Mouse (Mus musculus) embryonic facial prominence, embryonic 10.5 days (tissue): ENCODE data around the gene Psmb7. TPM values are rescaled to one million over a fixed set of nuclear protein-coding genes. Genes with fewer than 3 reads are reported as not detected.

Experiments
- DNase-seq: peaks from one replicate; pipeline ENCODE4 v3.0.0-alpha.2; 2017; ENCODE audit warnings: low spot score
- H3K27ac ChIP-seq: fragments of 300-500 bp; sonication (generic); replicated peaks from 2 replicates; pipeline ENCODE4 v1.5.1; 2016; ENCODE audit warnings: mild to moderate bottlenecking
- H3K27me3 ChIP-seq: fragments of 300-500 bp; sonication (generic); replicated peaks from 2 replicates; pipeline ENCODE4 v1.6.1; 2016; ENCODE audit warnings: low read depth, mild to moderate bottlenecking; ENCODE audit not compliant: poor library complexity, severe bottlenecking
- H3K36me3 ChIP-seq: fragments of 300-500 bp; sonication (generic); replicated peaks from 2 replicates; pipeline ENCODE4 v1.6.1; 2016; ENCODE audit warnings: mild to moderate bottlenecking, moderate library complexity
- H3K4me1 ChIP-seq: fragments of 300-500 bp; sonication (generic); 2 replicates; pipeline ENCODE4 v1.6.1; 2016
- H3K4me3 ChIP-seq: fragments of 300-500 bp; sonication (generic); 2 replicates; pipeline ENCODE4 v1.5.1; 2016; ENCODE audit warnings: mild to moderate bottlenecking, moderate library complexity
- H3K9me3 ChIP-seq: fragments of 300-500 bp; sonication (generic); 2 replicates; pipeline ENCODE4 v1.6.1; 2016; ENCODE audit warnings: mild to moderate bottlenecking
- WGBS: fragments of 180-500 bp; shearing (Covaris S2); methylation state at CpG from one replicate; pipeline ENCODE4 v1.1.7; 2016; 5-methylcytosine and 5-hydroxymethylcytosine counted together
- polyA plus RNA-seq: library from polyadenylated mRNA; unstranded; fragments of >200 nt; fragmentation: Nextera tagmentation; extraction: Ambion mirVana; gene quantifications from 2 replicates; pipeline ENCODE4 v1.2.1, GENCODE M21; 2016

The Psmb7 gene
- polyA plus RNA-seq, 1 experiment from 2014 or later: 331 TPM

DNA sequence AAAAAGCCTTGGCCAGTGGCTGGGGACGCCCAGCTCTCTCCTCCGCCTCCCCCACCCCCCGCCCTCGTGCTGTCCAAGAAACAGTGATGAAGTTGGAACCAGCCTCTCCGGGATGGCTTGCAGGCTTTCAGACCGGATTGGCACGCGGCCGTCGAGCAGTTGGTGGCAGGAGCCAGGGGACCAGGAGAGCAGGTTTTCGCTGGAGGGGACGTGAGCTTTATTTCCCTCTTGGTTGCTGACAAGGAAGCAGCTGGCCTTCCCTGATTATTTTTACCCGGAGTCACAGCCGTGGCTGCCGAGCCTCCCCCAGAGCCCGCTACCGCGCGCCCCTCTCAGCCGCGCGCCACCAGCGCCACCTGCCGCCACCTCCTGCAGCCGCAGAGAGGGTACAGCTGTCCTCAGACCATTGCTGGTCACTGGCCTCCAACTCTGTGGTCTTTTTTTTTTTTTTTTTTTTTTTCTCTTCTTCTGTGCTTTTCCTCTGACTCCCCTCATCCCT is 14.5 kb upstream of the Psmb7 start:
- peak overlapping the region; percentile 56 for H3K4me3 ChIP-seq
- peaks cover 7% of the 10 kb centered on the region for H3K27me3 ChIP-seq
- peaks cover 8% of the 10 kb centered on the region; the same call in 1 of the 2 replicates for H3K4me1 ChIP-seq
- H3K27ac ChIP-seq: peak overlapping the region; percentile 68
- DNase-seq: peak; percentile 90
- no peaks in the 10 kb centered on the region for H3K36me3 ChIP-seq
- under 1% methylated on average over 25 of the region's 25 CpGs for WGBS
- no peaks in the 10 kb centered on the region for H3K9me3 ChIP-seq

DNA sequence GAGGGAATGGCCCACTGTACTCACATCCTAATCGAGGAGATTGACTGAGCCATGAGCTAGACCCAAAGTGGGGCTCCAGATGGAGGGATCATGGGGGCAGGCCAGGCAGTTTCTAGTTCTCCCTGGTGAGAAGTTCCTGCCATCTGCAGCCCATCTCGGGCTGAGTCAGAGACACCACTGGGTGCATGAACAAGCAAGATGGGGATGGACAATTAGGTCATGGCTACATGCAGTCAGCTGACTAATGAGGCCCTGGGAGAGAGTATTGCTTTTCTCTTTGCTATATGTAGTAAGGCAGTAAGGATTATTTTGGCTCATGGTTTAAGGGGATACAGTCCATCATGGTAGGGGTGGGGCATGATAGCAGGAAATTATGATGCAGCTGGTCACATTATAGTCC is 9.8 kb upstream of the Psmb7 start:
- Histone ChIP-seq H3K4me3 (no peak overlapping the region), H3K27ac (no peak overlapping the region), H3K9me3 (no peaks in the 10 kb centered on the region), H3K4me1 (peaks cover 12% of the 10 kb centered on the region), H3K36me3 (no peaks in the 10 kb centered on the region), H3K27me3 (peaks cover 10% of the 10 kb centered on the region)
- WGBS: 84% methylated on average over 2 of the region's 2 CpGs
- no peak for DNase-seq

DNA sequence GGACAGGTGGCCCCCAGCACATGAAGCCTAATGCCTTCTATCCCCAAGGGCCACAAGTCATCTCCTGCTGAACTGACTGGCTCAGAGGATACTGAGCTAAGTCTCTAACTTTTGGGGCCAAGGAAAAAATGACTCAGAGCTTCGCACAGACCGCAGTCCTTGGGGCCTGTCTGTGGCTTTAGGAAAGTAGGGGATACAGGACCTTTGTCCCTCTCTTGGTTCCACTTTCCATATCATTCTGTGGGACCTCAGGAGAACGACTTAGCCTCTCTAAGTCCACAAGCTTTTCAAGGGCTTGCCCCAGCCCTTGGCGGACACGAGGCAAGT is 9.4 kb upstream of the Psmb7 start:
- no peak for DNase-seq
- peaks cover 2% of the 10 kb centered on the region; the same call in 1 of the 2 replicates for H3K9me3 ChIP-seq
- WGBS: 88% methylated on average over 5 of the region's 5 CpGs

DNA sequence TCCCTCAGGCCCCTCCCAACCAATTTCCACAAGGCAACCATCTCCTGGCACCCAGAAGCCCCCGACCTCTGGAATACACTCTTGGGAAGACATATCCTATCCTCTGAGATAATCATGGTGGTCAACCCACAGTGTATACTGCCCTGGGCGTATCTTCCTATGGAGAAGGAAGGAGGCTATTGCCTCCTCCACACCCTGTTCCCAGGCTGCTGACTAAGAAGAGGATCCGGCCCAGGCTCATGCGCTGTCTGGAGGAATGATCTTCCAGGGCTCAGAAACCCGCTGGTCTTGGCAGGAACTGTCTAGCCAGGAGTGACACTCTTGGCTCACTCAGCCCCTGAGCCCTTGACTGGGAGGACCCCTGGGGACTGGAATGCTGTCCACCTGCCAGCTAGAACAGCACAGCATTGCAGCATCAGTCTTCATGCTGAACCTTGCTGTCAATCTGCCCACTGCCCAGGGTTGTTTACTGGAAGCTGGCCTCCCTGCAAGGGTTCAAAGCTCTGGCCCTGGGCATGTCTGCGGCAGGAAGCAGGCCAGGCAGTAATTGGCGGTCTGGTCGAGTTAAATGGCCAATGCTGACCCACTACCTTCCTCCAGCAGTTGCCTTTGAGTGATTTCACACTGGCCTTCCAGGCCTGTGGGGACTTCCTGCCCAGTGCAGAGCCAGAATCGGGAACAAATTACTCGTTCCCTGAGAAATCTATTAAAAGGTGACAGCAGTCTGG is 8.8 kb upstream of the Psmb7 start:
- Histone ChIP-seq H3K27me3 (peaks cover 8% of the 10 kb centered on the region), H3K4me3 (no peak overlapping the region), H3K36me3 (no peaks in the 10 kb centered on the region), H3K27ac (no peak overlapping the region), H3K4me1 (peaks cover 4% of the 10 kb centered on the region), H3K9me3 (peaks cover 3% of the 10 kb centered on the region; the same call in 1 of the 2 replicates)
- 65% methylated on average over 10 of the region's 10 CpGs for WGBS
- DNase-seq: no peak

More for the DNA sequence above, 9.4 kb upstream of the Psmb7 start:
- H3K27me3 ChIP-seq: peaks cover 10% of the 10 kb centered on the region
- H3K36me3 ChIP-seq: no peaks in the 10 kb centered on the region
- H3K4me1 ChIP-seq: peaks cover 9% of the 10 kb centered on the region
- H3K27ac ChIP-seq: no peak overlapping the region
- H3K4me3 ChIP-seq: no peak overlapping the region

DNA sequence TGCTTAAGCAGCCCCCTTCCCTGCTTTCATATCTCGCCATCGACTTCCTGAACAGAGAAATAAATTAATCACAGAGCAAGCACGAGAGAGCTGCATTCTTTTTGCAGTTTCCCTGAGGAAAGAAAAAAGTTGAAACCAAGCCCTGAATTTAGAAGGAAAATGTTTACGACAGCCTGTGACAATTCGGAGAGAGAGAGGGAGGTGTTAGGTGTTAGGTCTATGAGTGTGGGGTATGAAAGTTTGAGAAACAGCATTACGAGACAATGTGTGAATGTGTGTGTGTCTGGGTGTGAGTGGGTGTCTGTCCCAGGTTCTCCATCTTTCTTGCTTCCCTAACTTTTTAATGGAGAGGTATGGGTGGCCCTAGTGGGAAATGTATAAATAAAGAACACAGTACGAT is 8.2 kb upstream of the Psmb7 start:
- 85% methylated on average over 7 of the region's 7 CpGs for WGBS
- 0 out of 2 replicates have a peak, but pooled peaks cover 3% of the 10 kb centered on the region for H3K27me3 ChIP-seq
- DNase-seq: no peak
- no peak overlapping the region for H3K4me3 ChIP-seq
- peaks cover 3% of the 10 kb centered on the region; the same call in 1 of the 2 replicates for H3K9me3 ChIP-seq
- no peaks in the 10 kb centered on the region for H3K36me3 ChIP-seq
- no peak overlapping the region for H3K27ac ChIP-seq
- H3K4me1 ChIP-seq: peaks cover 4% of the 10 kb centered on the region; the same call in 1 of the 2 replicates

DNA sequence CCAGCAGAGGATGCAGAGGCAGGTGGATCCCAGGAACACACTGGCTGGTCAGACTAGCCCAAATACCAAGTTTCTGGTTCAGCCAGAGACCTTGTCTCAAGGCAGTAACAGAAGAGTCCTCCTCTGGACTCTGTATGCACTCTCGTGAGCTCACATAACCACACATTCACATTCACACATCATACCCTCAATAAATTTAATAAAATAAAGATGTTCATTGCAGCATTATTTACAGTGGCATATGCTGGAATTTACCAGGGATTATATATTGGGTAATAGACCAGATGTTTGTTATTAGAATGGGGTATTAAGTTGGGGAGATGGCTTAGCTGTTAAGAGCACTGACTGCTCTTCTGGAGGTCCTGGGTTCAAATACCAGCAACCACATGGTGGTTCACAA is 6.5 kb upstream of the Psmb7 start:
- Histone ChIP-seq H3K9me3 (peaks cover 3% of the 10 kb centered on the region; the same call in 1 of the 2 replicates), H3K36me3 (no peaks in the 10 kb centered on the region), H3K4me1 (peaks cover 4% of the 10 kb centered on the region; the same call in 1 of the 2 replicates), H3K27me3 (0 out of 2 replicates have a peak, but pooled peaks cover 3% of the 10 kb centered on the region), H3K4me3 (no peak overlapping the region), H3K27ac (no peak overlapping the region)
- 91% methylated on average over 1 of the region's 1 CpGs for WGBS
- no peak for DNase-seq

DNA sequence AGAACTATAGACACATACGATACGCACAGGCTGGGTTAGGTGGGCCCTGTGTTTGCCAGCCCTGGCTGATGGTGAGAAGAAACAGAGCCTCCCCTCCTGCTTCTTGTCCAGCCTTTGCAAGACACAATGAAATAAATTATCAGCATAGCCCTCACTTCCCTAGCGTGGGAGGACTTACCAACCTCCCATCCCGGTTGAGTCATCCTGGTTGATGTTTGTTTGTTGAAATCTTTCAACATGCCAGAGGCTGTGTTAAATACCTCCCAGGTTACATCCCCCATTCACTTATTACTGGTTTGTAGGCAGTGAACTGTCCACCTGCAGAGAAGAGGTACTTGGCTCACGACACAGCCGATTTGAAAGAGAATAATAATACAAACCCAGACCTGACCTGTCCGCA is 3.8 kb upstream of the Psmb7 start:
- no peak for DNase-seq
- Histone ChIP-seq H3K36me3 (no peaks in the 10 kb centered on the region), H3K4me3 (no peak overlapping the region), H3K9me3 (peaks cover 3% of the 10 kb centered on the region; the same call in 1 of the 2 replicates), H3K4me1 (peaks cover 10% of the 10 kb centered on the region), H3K27me3 (0 out of 2 replicates have a peak, but pooled peaks cover 3% of the 10 kb centered on the region), H3K27ac (no peak overlapping the region)
- WGBS: 91% methylated on average over 7 of the region's 7 CpGs

DNA sequence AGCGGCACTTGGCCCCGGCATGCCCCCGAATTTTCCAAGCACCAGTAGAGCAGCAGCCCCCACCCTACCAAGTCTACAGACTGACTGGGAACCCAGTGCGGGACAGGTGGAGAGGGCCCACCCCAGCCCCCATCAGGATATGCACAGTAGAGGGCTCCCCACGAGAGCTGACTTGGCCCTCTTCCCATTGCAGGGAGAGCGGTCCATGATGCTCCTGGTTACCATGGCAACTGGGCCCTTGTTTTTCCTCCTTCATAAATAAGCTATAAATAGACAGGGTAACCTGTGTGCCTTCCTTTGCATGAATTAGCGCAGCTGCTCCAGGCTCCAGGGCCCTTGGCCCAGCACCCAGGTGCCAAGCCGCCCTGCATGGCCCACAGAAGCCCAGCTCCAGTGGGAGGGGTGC is 3.3 kb upstream of the Psmb7 start:
- Histone ChIP-seq H3K27me3 (0 out of 2 replicates have a peak, but pooled peaks cover 3% of the 10 kb centered on the region), H3K36me3 (0 out of 2 replicates have a peak, but pooled peaks cover 3% of the 10 kb centered on the region), H3K9me3 (peaks cover 3% of the 10 kb centered on the region; the same call in 1 of the 2 replicates), H3K27ac (no peak overlapping the region), H3K4me3 (no peak overlapping the region), H3K4me1 (peaks cover 14% of the 10 kb centered on the region)
- 79% methylated on average over 8 of the region's 8 CpGs for WGBS
- no peak for DNase-seq

DNA sequence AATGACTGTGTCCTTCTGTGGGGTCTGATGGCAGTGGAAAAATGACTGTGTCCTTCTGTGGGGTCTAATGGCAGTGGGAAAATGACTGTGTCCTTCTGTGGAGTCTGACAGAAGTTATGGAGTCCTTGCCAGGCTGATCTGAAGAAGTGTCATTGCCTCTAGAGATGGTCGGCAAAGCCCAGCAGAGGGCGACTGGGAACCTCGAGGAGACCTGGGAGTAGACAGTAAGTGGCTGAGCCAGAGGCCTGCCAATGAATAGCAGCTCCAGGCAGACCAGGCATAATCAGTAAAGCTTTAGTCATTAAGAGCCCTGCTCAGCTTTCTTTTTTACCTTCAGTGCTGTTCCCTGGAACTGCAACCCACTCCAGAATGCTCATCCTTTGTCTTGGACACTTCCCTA is 2.0 kb upstream of the Psmb7 start:
- H3K27me3 ChIP-seq: 0 out of 2 replicates have a peak, but pooled peaks cover 3% of the 10 kb centered on the region
- H3K9me3 ChIP-seq: peaks cover 3% of the 10 kb centered on the region; the same call in 1 of the 2 replicates
- H3K4me3 ChIP-seq: no peak overlapping the region
- 0% methylated on average over 3 of the region's 3 CpGs for WGBS
- peak; percentile 75 for DNase-seq
- H3K4me1 ChIP-seq: peaks cover 14% of the 10 kb centered on the region
- peaks cover 15% of the 10 kb centered on the region for H3K36me3 ChIP-seq
- H3K27ac ChIP-seq: no peak overlapping the region

DNA sequence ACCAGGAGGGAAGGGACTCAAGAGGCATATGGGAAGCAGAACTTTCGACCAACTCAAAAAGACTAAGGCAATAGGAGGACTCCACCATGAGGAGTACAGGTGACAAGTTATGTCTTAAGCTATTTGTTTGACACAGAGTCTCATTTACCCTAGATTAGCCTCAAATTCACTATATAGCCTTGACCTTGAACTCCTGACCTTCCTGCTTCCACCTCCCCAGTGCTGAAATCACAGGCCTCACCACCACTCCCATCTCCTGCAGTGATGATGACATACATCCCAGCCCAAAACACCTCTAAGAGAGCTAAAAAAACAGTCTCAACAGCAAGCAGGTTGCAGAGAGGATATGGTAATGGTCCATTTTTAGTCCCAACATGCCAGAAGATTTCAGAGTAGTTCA is 2.1 kb downstream of the Psmb7 start:
- 95% methylated on average over 1 of the region's 1 CpGs for WGBS
- peaks cover 54% of the 10 kb centered on the region for H3K36me3 ChIP-seq
- H3K4me1 ChIP-seq: peaks cover 14% of the 10 kb centered on the region
- H3K27ac ChIP-seq: no peak overlapping the region
- H3K9me3 ChIP-seq: no peaks in the 10 kb centered on the region
- no peak for DNase-seq
- H3K4me3 ChIP-seq: no peak overlapping the region
- H3K27me3 ChIP-seq: no peaks in the 10 kb centered on the region

DNA sequence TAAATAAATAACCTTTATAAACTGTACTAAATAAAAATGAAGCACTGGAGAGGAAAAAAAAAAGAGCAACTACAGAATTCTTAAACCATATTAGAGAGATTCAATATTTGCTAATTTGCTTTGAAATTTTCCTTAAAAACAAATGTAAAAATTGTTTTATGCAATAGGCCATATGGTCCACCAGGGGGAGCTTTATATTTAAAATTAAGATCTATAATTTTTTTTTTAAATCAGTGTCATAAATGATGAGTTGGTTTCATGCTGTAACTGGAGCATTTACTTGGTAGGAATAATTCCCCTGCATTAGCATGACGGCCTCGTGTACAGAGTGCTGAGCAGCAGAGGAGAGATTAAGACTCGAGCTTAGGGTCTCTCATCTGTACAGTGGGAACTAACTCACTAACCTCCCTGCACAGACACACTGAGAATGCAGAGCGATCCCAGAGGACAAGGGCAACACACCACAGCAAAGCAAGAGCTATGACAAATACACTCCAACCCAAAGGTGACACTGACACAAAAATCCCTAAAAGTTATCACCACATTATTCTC is 6.1 kb downstream of the Psmb7 start:
- WGBS: 87% methylated on average over 4 of the region's 4 CpGs

DNA sequence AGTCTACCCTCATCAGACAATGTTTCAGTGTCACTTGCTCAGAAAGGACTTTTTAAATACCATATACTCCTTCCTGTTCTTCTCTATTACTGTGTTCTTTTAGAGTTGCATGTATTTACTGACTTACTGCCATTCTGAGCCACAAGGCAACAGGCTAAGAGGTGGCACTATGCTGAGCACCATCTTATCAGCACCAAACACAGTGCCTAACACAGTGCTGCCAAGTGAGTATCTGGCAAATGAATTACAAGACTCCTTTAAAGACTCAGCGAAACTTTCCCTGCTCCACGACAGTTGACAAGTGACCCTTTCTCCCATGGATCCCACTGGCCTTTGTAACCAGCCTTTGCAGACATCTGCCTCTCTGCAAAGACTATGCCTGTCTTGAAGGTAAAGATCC is 13.3 kb downstream of the Psmb7 start:
- Histone ChIP-seq H3K27ac (no peak overlapping the region), H3K9me3 (no peaks in the 10 kb centered on the region), H3K4me1 (no peaks in the 10 kb centered on the region), H3K4me3 (no peak overlapping the region), H3K36me3 (peaks cover 100% of the 10 kb centered on the region), H3K27me3 (no peaks in the 10 kb centered on the region)
- WGBS: 88% methylated on average over 2 of the region's 2 CpGs
- no peak for DNase-seq

More for the DNA sequence above, 6.1 kb downstream of the Psmb7 start:
- Histone ChIP-seq H3K4me3 (no peak overlapping the region), H3K4me1 (peaks cover 5% of the 10 kb centered on the region), H3K36me3 (peaks cover 94% of the 10 kb centered on the region), H3K27ac (no peak overlapping the region), H3K9me3 (no peaks in the 10 kb centered on the region), H3K27me3 (no peaks in the 10 kb centered on the region)
- no peak for DNase-seq

DNA sequence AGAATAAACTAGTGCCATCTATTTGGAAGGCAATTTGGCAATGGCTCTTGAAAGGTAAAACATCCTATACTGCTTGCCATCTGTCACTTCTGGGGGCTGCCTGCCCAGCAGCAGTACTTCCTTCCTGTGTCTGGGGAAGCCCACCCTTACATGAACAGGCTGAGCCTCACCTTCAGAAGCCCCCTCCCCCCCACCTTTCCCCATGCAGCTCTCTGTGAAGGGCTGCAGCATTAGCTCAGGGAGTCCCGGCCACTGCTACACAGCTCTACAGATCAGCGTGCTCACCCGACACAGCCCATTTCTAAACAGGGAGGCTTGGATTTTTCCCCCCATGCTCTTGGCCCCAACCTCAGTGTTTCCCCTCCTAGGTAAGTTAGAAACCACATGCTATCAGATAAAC is 14.4 kb downstream of the Psmb7 start:
- H3K27me3 ChIP-seq: no peaks in the 10 kb centered on the region
- peaks cover 100% of the 10 kb centered on the region for H3K36me3 ChIP-seq
- no peak overlapping the region for H3K27ac ChIP-seq
- no peak for DNase-seq
- H3K4me1 ChIP-seq: no peaks in the 10 kb centered on the region
- H3K4me3 ChIP-seq: no peak overlapping the region
- WGBS: 93% methylated on average over 3 of the region's 3 CpGs
- no peaks in the 10 kb centered on the region for H3K9me3 ChIP-seq
